Mouse (Mus musculus): ENCODE data around the gene Col27a1. TPM values are rescaled to one million over a fixed set of nuclear protein-coding genes. Genes with fewer than 3 reads are reported as not detected.
A peak's percentile ranks its signal among the peaks of the same experiment; 100 is the strongest.

The Col27a1 gene
- total RNA-seq, 1 experiment = 2.4 TPM

GRCm38 (mm10) chr4:63171122-63171521, 42.7 kb upstream of the Col27a1 start:
- H3K36me3 ChIP-seq (ENCODE audit: control insufficient read depth, insufficient read depth, low read length, poor library complexity, severe bottlenecking) = no peaks in the 10 kb centered on the region
- no peak for DNase-seq (ENCODE audit: low read depth, low spot score)
- H3K4me3 ChIP-seq (ENCODE audit: insufficient read depth in 1 of 2, low read depth in 1 of 2, low read length in 2 of 2, poor library complexity in 1 of 2, severe bottlenecking in 1 of 2) = peak overlapping the region; percentile 40 to 48; a peak in 3 of 4 replicates
- no peaks in the 10 kb centered on the region for H3K9me3 ChIP-seq (ENCODE audit: control insufficient read depth, insufficient read depth, low read depth, low read length)
- H3K27ac ChIP-seq (ENCODE audit: insufficient read depth, low read depth, low read length, poor library complexity, severe bottlenecking) = no peak overlapping the region
- peak overlapping the region; percentile 4; the same call in 1 of the 2 replicates for H3K9ac ChIP-seq (ENCODE audit: insufficient read depth, low read depth, low read length, poor library complexity, severe bottlenecking)
- no peaks in the 10 kb centered on the region for H3K4me1 ChIP-seq (ENCODE audit: control insufficient read depth in 2 of 2, insufficient read depth in 2 of 2, low read length in 2 of 2, poor library complexity in 1 of 2)
- TF ChIP-seq ZNF384 (IDR thresholded peaks at IDR 0.05; ENCODE audit: low read depth, low read length) = no peak
- no peak for TF ChIP-seq ZC3H11A (IDR thresholded peaks at IDR 0.05; ENCODE audit: borderline replicate concordance, low read depth, low read length)
- no peak for TF ChIP-seq MAFK (IDR thresholded peaks at IDR 0.05; ENCODE audit: insufficient read depth, low read depth, low read length)
- no peak for TF ChIP-seq CHD2 (IDR thresholded peaks at IDR 0.05; ENCODE audit: low read depth, low read length)
- in situ Hi-C loops (cut with MboI; ENCODE audit: low sequenced_read_pairs in 2 of 2, unreplicated experiment in 2 of 2) = no loop called here

GRCm38 (mm10) chr4:63171969-63172685, 41.7 kb upstream of the Col27a1 start, which contains the start of gene Kif12:
Gene Kif12 (minus strand): TSS chr4:63172131.
- no peak for TF ChIP-seq CHD2 (IDR thresholded peaks at IDR 0.05; ENCODE audit: low read depth, low read length)
- no peak for TF ChIP-seq HCFC1 (IDR thresholded peaks at IDR 0.05; ENCODE audit: borderline replicate concordance, insufficient read depth, low read length)
- TF ChIP-seq ZNF384 (IDR thresholded peaks at IDR 0.05; ENCODE audit: low read depth, low read length) = no peak
- no peak for TF ChIP-seq MAFK (IDR thresholded peaks at IDR 0.05; ENCODE audit: insufficient read depth, low read depth, low read length)
- TF ChIP-seq ZC3H11A (IDR thresholded peaks at IDR 0.05; ENCODE audit: borderline replicate concordance, low read depth, low read length) = no peak
- Histone ChIP-seq H3K4me3 (ENCODE audit: insufficient read depth in 1 of 2, low read depth in 1 of 2, low read length in 2 of 2, poor library complexity in 1 of 2, severe bottlenecking in 1 of 2) (peak within 1 kb of the TSS; percentile 40 to 48; a peak in 3 of 4 replicates), H3K9me3 (ENCODE audit: control insufficient read depth, insufficient read depth, low read depth, low read length) (no peaks in the 10 kb centered on the region), H3K36me3 (ENCODE audit: control insufficient read depth, insufficient read depth, low read length, poor library complexity, severe bottlenecking) (no peaks in the 10 kb centered on the region), H3K4me1 (ENCODE audit: control insufficient read depth in 2 of 2, insufficient read depth in 2 of 2, low read length in 2 of 2, poor library complexity in 1 of 2) (no peaks in the 10 kb centered on the region), H3K27ac (ENCODE audit: insufficient read depth, low read depth, low read length, poor library complexity, severe bottlenecking) (no peak within 1 kb of the TSS), H3K9ac (ENCODE audit: insufficient read depth, low read depth, low read length, poor library complexity, severe bottlenecking) (peak within 1 kb of the TSS; percentile 4; the same call in 1 of the 2 replicates)
- in situ Hi-C loops (cut with MboI; ENCODE audit: low sequenced_read_pairs in 2 of 2, unreplicated experiment in 2 of 2) = no loop called here
- no peak for DNase-seq (ENCODE audit: low read depth, low spot score)

- no peak overlapping the region for H3K9ac ChIP-seq (ENCODE audit: insufficient read depth, low read depth, low read length, poor library complexity, severe bottlenecking)
- in situ Hi-C loops (cut with MboI; ENCODE audit: low sequenced_read_pairs in 2 of 2, unreplicated experiment in 2 of 2) = no loop called here
- no peak overlapping the region for H3K4me3 ChIP-seq (ENCODE audit: insufficient read depth in 1 of 2, low read depth in 1 of 2, low read length in 2 of 2, poor library complexity in 1 of 2, severe bottlenecking in 1 of 2)
- H3K27ac ChIP-seq (ENCODE audit: insufficient read depth, low read depth, low read length, poor library complexity, severe bottlenecking) = no peak overlapping the region
- no peak for DNase-seq (ENCODE audit: low read depth, low spot score)
- TF ChIP-seq ZC3H11A (IDR thresholded peaks at IDR 0.05; ENCODE audit: borderline replicate concordance, low read depth, low read length) (no peak), HCFC1 (IDR thresholded peaks at IDR 0.05; ENCODE audit: borderline replicate concordance, insufficient read depth, low read length) (no peak), ZNF384 (IDR thresholded peaks at IDR 0.05; ENCODE audit: low read depth, low read length) (no peak), MAFK (IDR thresholded peaks at IDR 0.05; ENCODE audit: insufficient read depth, low read depth, low read length) (no peak), CHD2 (IDR thresholded peaks at IDR 0.05; ENCODE audit: low read depth, low read length) (no peak)
- no peaks in the 10 kb centered on the region for H3K9me3 ChIP-seq (ENCODE audit: control insufficient read depth, insufficient read depth, low read depth, low read length)
- H3K36me3 ChIP-seq (ENCODE audit: control insufficient read depth, insufficient read depth, low read length, poor library complexity, severe bottlenecking) = no peaks in the 10 kb centered on the region
- H3K4me1 ChIP-seq (ENCODE audit: control insufficient read depth in 2 of 2, insufficient read depth in 2 of 2, low read length in 2 of 2, poor library complexity in 1 of 2) = no peaks in the 10 kb centered on the region
Observed at GRCm38 (mm10) chr4:63181556-63181955, 32.2 kb upstream of the Col27a1 start.

GRCm38 (mm10) chr4:63186281-63186870, 27.4 kb upstream of the Col27a1 start:
- H3K9ac ChIP-seq (ENCODE audit: insufficient read depth, low read depth, low read length, poor library complexity, severe bottlenecking) = no peak overlapping the region
- no peaks in the 10 kb centered on the region for H3K4me1 ChIP-seq (ENCODE audit: control insufficient read depth in 2 of 2, insufficient read depth in 2 of 2, low read length in 2 of 2, poor library complexity in 1 of 2)
- no peak overlapping the region for H3K4me3 ChIP-seq (ENCODE audit: insufficient read depth in 1 of 2, low read depth in 1 of 2, low read length in 2 of 2, poor library complexity in 1 of 2, severe bottlenecking in 1 of 2)
- no peaks in the 10 kb centered on the region for H3K9me3 ChIP-seq (ENCODE audit: control insufficient read depth, insufficient read depth, low read depth, low read length)
- in situ Hi-C loops (cut with MboI; ENCODE audit: low sequenced_read_pairs in 2 of 2, unreplicated experiment in 2 of 2) = no loop called here
- H3K27ac ChIP-seq (ENCODE audit: insufficient read depth, low read depth, low read length, poor library complexity, severe bottlenecking) = no peak overlapping the region
- no peaks in the 10 kb centered on the region for H3K36me3 ChIP-seq (ENCODE audit: control insufficient read depth, insufficient read depth, low read length, poor library complexity, severe bottlenecking)
- no peak for DNase-seq (ENCODE audit: low read depth, low spot score)
- TF ChIP-seq CHD2 (IDR thresholded peaks at IDR 0.05; ENCODE audit: low read depth, low read length) = no peak
- TF ChIP-seq ZC3H11A (IDR thresholded peaks at IDR 0.05; ENCODE audit: borderline replicate concordance, low read depth, low read length) = no peak
- no peak for TF ChIP-seq HCFC1 (IDR thresholded peaks at IDR 0.05; ENCODE audit: borderline replicate concordance, insufficient read depth, low read length)
- TF ChIP-seq MAFK (IDR thresholded peaks at IDR 0.05; ENCODE audit: insufficient read depth, low read depth, low read length) = no peak
- TF ChIP-seq ZNF384 (IDR thresholded peaks at IDR 0.05; ENCODE audit: low read depth, low read length) = no peak
